Mouse (Mus musculus) layer of hippocampus, postnatal 36 days (tissue): Measurements from ENCODE around the gene Ttc9b. TPM values are rescaled to one million over a fixed set of nuclear protein-coding genes. Genes with fewer than 3 reads are reported as not detected.

Source experiments
- DNase-seq, 2 experiments: peaks; one replicate each; pipeline ENCODE4 v3.0.0; 2022
- total RNA-seq, 2 experiments: library from RNA; stranded (reverse); gene quantifications; 2 replicates each; pipeline ENCODE4 v1.2.3; 2021

Gene Ttc9b
- total RNA-seq, 2 experiments from 2014 or later = 45.8 to 48.2 TPM

DNA sequence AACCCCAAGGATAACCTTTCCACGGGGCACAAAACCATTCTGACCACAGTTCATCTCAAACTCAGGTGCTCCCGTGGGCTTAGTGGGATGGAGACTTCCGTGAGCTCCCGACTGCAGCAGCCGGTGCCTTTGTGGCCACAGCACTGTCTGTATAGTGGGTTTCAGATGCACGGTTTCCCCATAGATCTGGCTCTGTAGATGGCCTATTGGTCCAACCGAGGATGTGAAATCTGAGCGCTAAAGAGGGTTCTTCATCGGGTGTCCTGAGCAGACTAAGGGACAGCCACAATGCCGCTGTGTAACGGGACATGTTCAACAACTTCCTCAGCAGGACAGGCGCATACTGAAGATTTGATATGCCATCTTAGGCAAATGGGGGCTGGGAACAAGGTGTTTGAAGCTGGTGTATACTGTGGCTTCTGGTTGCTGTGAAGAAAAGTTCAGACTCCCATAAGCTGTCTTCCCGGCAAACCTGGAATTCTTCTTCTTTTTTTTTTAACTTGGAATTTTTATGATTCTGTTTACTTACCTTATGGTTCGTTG lies 34.6 kb downstream of the Ttc9b start:
- no peak for DNase-seq

DNA sequence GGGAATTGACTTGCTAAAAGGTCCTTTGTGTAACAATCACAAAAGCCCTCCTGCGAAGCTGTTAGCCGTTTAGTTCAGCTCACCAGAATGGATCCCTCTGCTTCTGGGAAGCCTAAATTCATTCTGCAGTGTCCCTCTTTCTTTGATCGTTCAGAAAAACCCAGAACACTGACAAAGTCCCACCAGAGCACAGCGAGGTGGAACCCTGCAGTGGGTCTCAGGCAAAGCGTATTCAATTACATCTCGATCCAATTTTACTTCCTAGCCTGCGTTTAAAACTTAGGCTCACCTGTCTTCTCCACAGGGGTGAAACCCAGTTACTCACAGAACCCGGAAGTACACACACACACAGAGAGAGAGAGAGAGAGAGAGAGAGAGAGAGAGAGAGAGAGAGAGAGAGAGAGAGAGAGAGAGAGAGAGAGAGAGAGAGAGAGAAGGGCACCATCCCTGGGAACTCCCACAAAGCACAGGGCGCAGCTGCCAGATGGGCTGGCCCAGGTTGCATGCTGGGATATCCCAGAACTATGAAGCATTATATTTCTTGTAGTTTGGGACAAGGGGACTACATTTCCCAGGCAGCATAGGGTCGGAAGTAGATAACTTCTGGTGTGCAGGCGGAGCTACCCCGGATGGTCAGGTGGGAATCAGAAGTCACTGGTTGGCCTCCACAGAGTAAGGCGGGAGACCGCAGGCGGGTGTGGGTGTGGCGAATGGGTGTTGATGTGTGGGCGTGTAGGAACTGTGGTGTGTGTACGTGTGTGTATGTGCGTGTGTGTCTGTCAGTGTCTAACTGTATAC lies 35.3 kb downstream of the Ttc9b start, which contains the start of gene Zfp607b:
Zfp607b (plus strand) TSS at position 526 of the 798 bp plus-strand sequence.
- peak; percentile 93 to 94 for DNase-seq

DNA sequence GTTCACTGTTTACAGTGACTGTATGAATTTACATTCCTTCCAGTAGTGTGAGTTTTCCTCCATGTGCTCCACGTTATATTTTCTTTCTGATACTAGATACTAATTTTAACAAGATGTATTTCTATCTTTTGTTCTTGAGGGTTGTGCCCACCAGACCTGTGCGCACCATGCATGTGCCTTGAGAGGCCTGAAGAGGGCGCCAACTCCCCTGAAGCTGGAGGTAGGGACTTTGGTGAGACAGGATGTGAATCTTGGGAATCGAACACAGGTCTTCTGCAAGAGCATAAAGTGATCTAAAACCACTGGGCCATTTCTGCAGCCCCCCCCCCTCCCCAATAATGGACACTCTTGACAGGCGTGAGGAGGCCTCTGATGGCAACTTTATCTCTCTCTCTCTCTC lies 37.4 kb downstream of the Ttc9b start:
- no peak for DNase-seq

DNA sequence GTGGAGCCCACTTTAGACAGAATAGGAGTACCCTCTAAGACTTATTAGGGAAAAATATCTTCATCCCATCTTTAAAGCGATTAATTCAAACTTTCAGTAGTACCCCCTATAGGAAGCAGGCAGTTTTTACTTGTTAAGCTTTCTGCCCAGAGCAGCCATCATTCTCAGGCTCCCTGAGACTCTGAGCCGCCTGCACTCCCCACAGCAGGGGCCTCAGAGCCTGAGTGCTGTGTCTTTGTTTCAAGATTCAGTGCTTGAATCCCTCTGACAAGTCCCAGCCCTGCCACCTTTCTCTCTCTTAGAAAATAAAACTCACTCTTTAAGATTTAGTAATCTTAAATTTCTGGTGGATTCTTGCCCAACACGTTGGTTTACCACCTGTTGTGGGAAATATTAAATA lies 43.0 kb downstream of the Ttc9b start:
- no peak for DNase-seq

Other genes starting within 250 kb of the Ttc9b start
- gene Sptbn4, start 206.2 kb upstream of the Ttc9b start, total RNA-seq = 100 to 1,000 TPM; 132 to 146 TPM
- 10 to 100 TPM; 16.0 to 20.0 TPM for gene Blvrb, start 205.9 kb upstream of the Ttc9b start, total RNA-seq
- gene Sertad3, start 180.1 kb upstream of the Ttc9b start, total RNA-seq = 1 to 10 TPM; 2.7 to 4.0 TPM
- 1 to 10 TPM; 6.4 to 7.0 TPM for gene Sertad1, start 167.0 kb upstream of the Ttc9b start, total RNA-seq
- under 1 TPM; 0.15 to 0.40 TPM for gene Prx, start 154.6 kb upstream of the Ttc9b start, total RNA-seq
- gene Hipk4, start 130.6 kb upstream of the Ttc9b start, total RNA-seq = not detected
- 100 to 1,000 TPM; 557 to 578 TPM for gene Pld3, start 100.7 kb upstream of the Ttc9b start, total RNA-seq
- gene 2310022A10Rik, start 100.7 kb upstream of the Ttc9b start, total RNA-seq = 10 to 100 TPM; 27.2 to 28.8 TPM
- 100 to 1,000 TPM in 1 of 2 experiments, 10 to 100 TPM in 1; 97.7 to 102 TPM for gene Akt2, start 62.4 kb upstream of the Ttc9b start, total RNA-seq
- 100 to 1,000 TPM; 177 to 185 TPM for gene Map3k10, start 20.7 kb downstream of the Ttc9b start, total RNA-seq
- 10 to 100 TPM; 10.0 to 10.3 TPM for gene Zfp607b, start 35.4 kb downstream of the Ttc9b start, total RNA-seq
- gene Zfp60, start 77.5 kb downstream of the Ttc9b start, total RNA-seq = 10 to 100 TPM; 33.5 to 38.7 TPM
- gene Zfp626, start 153.3 kb downstream of the Ttc9b start, total RNA-seq = 1 to 10 TPM; 8.8 to 10.0 TPM
- gene Zfp59, start 184.7 kb downstream of the Ttc9b start, total RNA-seq = 1 to 10 TPM; 4.1 to 4.4 TPM
- gene Zfp607a, start 203.6 kb downstream of the Ttc9b start, total RNA-seq = 1 to 10 TPM; 1.9 to 2.5 TPM